Mouse (Mus musculus) C2C12 (cell line): ENCODE measurements around the gene CN725425. TPM values are rescaled to one million over a fixed set of nuclear protein-coding genes. Genes with fewer than 3 reads are reported as not detected.

Experiments
- H3K27me3 ChIP-seq: one replicate; pipeline ENCODE4 v1.6.1; 2011; ENCODE audit not compliant: control insufficient read depth, insufficient read depth, insufficient read length
- H3K36me3 ChIP-seq: one replicate; pipeline ENCODE4 v1.6.1; 2011; ENCODE audit not compliant: control insufficient read depth, insufficient read depth
- H3K4me3 ChIP-seq: one replicate; pipeline ENCODE4 v1.5.1; 2011; ENCODE audit warnings: mild to moderate bottlenecking, control low read depth; ENCODE audit not compliant: poor library complexity, insufficient read depth, severe bottlenecking
- H3K79me2 ChIP-seq: one replicate; pipeline ENCODE4 v1.6.1; 2011; ENCODE audit not compliant: control insufficient read depth, insufficient read depth
- H3K79me3 ChIP-seq: one replicate; pipeline ENCODE4 v1.6.1; 2011; ENCODE audit warnings: low read depth, control low read depth
- H3ac ChIP-seq: one replicate; pipeline ENCODE3; 2011; ENCODE audit warnings: low read depth; ENCODE audit not compliant: control insufficient read depth, insufficient read length
- CEBPB ChIP-seq: IDR thresholded peaks from one replicate; pipeline ENCODE4 v1.6.1; 2011; ENCODE audit warnings: low read depth, mild to moderate bottlenecking, control low read depth, moderate library complexity
- CTCF ChIP-seq: IDR thresholded peaks from one replicate; pipeline ENCODE4 v1.5.1; 2011; ENCODE audit not compliant: control insufficient read depth, insufficient read depth, insufficient read length
- FOSL1 ChIP-seq: IDR thresholded peaks from one replicate; pipeline ENCODE4 v1.8.0; 2011; ENCODE audit warnings: mild to moderate bottlenecking, low read length; ENCODE audit not compliant: poor library complexity, insufficient read depth, severe bottlenecking
- MAX ChIP-seq: IDR thresholded peaks from one replicate; pipeline ENCODE4 v1.6.1; 2011; ENCODE audit warnings: mild to moderate bottlenecking, control low read depth
- MYOD1 ChIP-seq: IDR thresholded peaks from one replicate; pipeline ENCODE4 v1.6.1; 2011; ENCODE audit warnings: low read depth; ENCODE audit not compliant: control insufficient read depth, insufficient read length
- MYOG ChIP-seq: IDR thresholded peaks from one replicate; pipeline ENCODE4 v1.6.1; 2011; ENCODE audit not compliant: control insufficient read depth, insufficient read length; ENCODE audit errors: extremely low read depth
- USF1 ChIP-seq: IDR thresholded peaks from one replicate; pipeline ENCODE4 v1.6.1; 2011; ENCODE audit warnings: low read depth, mild to moderate bottlenecking, control low read depth, moderate library complexity
- polyA plus RNA-seq: library from polyadenylated mRNA; unstranded; fragments of >200 nt; fragmentation: generic; extraction: Trizol; gene quantifications from one replicate; pipeline ENCODE4 v1.2.1, GENCODE M21; 2012; ENCODE audit warnings: missing spikeins

The CN725425 gene
- polyA plus RNA-seq, 1 experiment: not detected

DNA sequence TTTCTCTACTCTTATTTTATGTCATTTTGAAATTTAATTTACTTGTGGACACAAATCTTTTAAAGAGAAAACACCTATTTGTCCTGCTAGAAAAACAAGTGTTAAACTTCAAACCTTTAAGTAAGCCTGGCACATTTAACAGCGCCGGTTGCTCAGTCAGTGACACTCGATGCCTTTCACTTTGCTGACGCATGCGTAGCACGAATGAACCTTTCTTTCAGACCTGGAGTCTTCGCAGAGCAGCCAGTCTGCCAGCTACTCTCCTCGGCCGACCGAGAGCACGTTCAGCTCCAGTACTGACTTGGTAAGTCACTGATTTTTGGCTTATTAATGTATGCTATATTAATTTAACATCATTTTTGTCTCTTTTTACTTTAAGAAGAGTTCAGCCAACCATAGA lies 57.8 kb downstream of the CN725425 start:
- Histone ChIP-seq H3K36me3 (no peaks in the 10 kb centered on the region), H3ac (no peak overlapping the region), H3K27me3 (no peaks in the 10 kb centered on the region), H3K79me3 (no peaks in the 10 kb centered on the region), H3K79me2 (no peaks in the 10 kb centered on the region), H3K4me3 (no peak overlapping the region)
- TF ChIP-seq MYOD1 (no peak), MYOG (no peak), FOSL1 (no peak), MAX (no peak), USF1 (no peak), CEBPB (no peak), CTCF (no peak)

DNA sequence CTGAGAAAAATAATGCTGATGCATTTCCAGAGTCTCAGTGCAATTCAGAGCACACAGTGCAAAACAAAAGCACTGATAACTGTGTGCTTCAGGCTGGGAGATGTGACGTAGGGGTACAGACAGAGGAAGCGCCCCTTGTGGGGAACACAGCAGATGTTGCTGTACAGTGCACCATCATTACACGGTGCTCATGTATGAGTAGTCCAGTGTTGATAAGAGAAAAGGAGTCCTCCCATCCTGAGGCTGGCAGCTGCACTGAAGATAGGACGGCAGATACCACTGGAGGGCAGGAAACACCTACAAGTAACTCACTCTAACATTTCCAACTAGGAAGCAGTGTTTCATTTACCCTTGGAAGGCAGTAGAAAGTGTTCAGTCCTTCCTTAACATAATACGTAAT lies 61.3 kb downstream of the CN725425 start:
- Histone ChIP-seq H3K36me3 (no peaks in the 10 kb centered on the region), H3K79me3 (no peaks in the 10 kb centered on the region), H3K27me3 (no peaks in the 10 kb centered on the region), H3K4me3 (no peak overlapping the region), H3ac (no peak overlapping the region), H3K79me2 (no peaks in the 10 kb centered on the region)
- TF ChIP-seq MYOG: no peak

DNA sequence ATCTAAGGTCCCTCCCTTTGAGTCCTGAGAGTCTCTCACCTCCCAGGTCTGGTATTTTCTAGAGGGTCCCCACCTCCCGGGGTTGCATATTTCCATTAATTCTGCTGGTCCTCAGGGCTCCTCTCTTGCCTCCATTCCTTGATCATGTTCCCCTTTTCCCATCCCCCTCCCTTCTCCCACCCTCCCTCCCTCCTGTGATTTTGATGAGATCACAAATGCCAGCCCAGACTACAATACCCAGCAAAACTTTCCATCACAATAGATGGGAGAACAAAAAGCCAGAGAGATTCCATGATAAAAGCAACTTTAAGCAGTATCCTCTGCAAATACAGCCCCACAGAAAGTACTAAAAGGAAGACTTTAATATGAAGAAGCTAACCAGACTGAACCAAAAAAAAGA lies 64.6 kb downstream of the CN725425 start:
- Histone ChIP-seq H3K36me3 (no peaks in the 10 kb centered on the region), H3K79me2 (no peaks in the 10 kb centered on the region), H3K4me3 (no peak overlapping the region), H3K79me3 (no peaks in the 10 kb centered on the region), H3ac (no peak overlapping the region), H3K27me3 (no peaks in the 10 kb centered on the region)
- TF ChIP-seq MYOD1 (no peak), CTCF (no peak)

DNA sequence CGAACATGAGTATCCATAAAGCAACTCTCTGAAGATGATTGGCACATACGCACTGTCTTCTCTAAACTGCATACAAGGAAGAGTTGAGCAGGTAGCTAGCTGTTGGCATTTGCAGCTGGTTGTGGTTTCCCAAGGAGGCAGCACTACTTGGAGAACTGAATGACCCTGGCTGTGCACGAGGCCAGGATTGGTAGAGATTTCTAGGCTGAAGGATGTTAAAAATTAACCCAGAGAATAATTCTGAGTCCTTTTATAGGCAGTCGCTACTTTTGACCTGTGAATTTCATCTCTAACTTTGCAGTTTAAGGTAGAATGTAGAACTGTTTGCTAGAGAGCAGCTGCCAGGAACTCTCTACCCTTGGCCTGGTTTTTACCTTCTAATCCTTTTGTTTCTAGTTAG lies 69.2 kb downstream of the CN725425 start:
- no peak overlapping the region for H3K4me3 ChIP-seq
- no peak overlapping the region for H3ac ChIP-seq
- TF ChIP-seq CEBPB: no peak
- no peak for TF ChIP-seq FOSL1
- TF ChIP-seq MAX: no peak
- no peak for TF ChIP-seq CTCF
- no peak for TF ChIP-seq USF1
- no peak for TF ChIP-seq MYOD1
- TF ChIP-seq MYOG: no peak

DNA sequence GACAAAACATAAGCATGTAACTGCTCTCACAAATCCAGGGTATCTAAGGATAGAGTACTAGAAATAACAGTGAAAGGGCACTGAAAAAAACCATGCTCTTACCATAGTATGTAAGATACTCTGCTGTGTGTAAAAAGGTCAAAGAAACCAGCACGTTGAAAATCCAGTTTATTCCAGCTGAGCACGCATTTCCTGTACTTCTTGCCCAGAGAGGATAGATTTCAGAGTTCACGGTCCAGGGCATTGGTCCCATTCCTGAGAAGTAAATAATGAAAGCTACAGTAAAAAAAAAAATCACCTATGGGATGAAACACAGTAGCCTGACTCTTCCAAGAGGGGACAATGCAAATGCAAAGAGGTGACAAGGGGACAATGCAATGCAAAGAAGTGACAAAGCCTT lies 76.7 kb downstream of the CN725425 start:
- Histone ChIP-seq H3K4me3 (no peak overlapping the region), H3K36me3 (no peaks in the 10 kb centered on the region), H3K79me2 (no peaks in the 10 kb centered on the region), H3K27me3 (no peaks in the 10 kb centered on the region), H3ac (no peak overlapping the region), H3K79me3 (no peaks in the 10 kb centered on the region)
- TF ChIP-seq MYOD1 (no peak), CTCF (no peak), FOSL1 (no peak), MYOG (no peak), MAX (no peak), CEBPB (no peak), USF1 (no peak)

More for the DNA sequence above, 69.2 kb downstream of the CN725425 start:
- Histone ChIP-seq H3K79me3 (no peaks in the 10 kb centered on the region), H3K36me3 (no peaks in the 10 kb centered on the region), H3K79me2 (no peaks in the 10 kb centered on the region), H3K27me3 (no peaks in the 10 kb centered on the region)

DNA sequence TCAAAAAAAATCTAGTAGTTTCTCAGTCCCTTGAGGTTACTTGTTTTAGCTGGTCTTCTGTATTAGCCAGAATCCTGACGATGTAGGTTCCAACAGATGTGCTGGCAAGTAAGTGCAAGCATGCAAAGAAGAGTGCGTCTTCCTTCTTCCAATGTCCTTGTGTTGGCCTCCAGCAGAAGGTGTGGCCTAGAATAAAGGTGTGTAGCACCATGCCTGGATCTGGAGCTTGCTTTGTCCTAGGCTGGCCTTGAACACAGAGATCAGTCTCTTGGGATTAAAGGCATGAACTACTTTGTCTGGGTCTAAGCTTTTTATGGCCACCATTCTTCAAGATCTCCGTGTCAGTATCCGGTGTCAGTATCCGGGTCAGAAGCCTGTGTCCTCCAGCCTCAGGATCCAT lies 80.3 kb downstream of the CN725425 start:
- TF ChIP-seq USF1 (no peak), CTCF (no peak), MYOG (no peak), MAX (no peak), CEBPB (no peak), MYOD1 (no peak), FOSL1 (no peak)
- H3K79me2 ChIP-seq: no peaks in the 10 kb centered on the region
- H3K27me3 ChIP-seq: peaks cover 5% of the 10 kb centered on the region
- no peaks in the 10 kb centered on the region for H3K79me3 ChIP-seq
- no peaks in the 10 kb centered on the region for H3K36me3 ChIP-seq
- no peak overlapping the region for H3K4me3 ChIP-seq
- no peak overlapping the region for H3ac ChIP-seq
